Mouse (Mus musculus) lung, postnatal 4 days (tissue): ENCODE measurements around the gene Ctsh.

ENCODE experiments used
- DNase-seq, 2 experiments: peaks; one replicate each; pipeline ENCODE4 v3.0.0; 2021

Gene Ctsh

DNA sequence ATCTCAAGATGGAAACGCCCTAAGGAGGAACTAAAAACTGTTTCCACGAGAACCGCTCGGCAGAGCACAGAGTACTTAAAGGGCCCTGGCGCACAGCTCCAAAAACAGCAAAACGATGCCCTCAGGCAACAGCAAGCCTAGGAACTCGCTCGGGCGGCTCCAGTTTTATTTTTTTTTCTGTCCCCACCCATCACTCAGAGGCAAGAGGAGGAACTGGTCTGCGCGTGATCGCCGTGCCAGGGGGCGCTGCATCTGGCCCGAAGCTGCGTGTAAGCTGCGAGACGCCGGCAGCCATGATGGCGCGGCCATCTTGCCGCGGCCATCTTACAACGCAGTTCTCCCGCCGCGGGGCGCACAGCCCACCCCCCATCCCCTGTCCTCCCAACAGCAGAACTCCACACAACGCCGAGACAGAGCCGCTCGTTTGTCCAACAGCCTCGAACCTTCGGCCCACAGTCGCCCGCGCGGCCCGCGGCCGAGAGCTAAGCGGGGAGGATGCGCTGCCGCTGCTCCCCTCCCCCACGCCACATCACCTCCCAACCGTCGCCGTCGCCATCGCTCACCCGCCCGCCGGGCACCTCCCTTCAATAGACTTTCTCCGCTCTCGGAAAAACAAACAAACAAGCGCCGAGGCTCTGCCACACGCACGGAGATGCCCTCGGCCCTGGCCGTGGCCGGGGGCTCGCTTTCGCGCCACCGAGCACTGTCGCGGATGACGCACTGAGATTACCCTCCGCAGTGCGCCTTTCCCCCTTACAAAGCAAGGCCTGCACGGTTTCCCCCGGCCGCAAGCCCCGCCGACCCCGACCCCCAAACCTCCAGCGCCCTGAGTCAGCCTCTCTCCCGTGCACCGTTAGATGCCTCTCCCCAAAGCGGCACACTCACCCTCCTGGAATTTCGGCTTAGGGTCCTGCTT lies 60.0 kb downstream of the Ctsh start:
- DNase-seq, result peak; percentile 94 to 96

GRCm38 (mm10) chr9:90114567-90115307 lies 60.8 kb downstream of the Ctsh start, which contains the start of gene Morf4l1:
Morf4l1 (minus strand) TSS chr9:90114774.
- peak; percentile 96 to 99 for DNase-seq

DNA sequence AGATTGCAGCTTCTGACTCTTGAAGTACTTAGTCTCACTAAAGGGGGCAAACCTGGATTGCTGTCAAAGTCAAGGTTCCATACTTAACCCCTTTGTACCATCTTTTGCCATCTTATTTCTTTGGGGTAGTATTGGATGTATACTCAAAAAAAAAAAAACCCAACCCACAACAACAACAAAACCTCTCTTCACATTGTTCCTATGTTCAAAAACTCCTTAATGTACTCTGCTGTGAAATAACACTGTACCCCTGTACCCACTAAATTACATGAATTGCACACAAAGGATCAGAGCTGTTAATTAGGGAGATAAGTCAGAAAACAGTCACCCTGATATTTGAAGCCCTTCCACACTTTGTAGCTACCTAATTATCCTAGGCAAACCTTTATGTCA lies 61.4 kb downstream of the Ctsh start:
- no peak for DNase-seq

- DNase-seq, result no peak
Observed at GRCm38 (mm10) chr9:90117234-90117633, 63.3 kb downstream of the Ctsh start.

GRCm38 (mm10) chr9:90122246-90122740 lies 68.3 kb downstream of the Ctsh start:
- no peak for DNase-seq

DNA sequence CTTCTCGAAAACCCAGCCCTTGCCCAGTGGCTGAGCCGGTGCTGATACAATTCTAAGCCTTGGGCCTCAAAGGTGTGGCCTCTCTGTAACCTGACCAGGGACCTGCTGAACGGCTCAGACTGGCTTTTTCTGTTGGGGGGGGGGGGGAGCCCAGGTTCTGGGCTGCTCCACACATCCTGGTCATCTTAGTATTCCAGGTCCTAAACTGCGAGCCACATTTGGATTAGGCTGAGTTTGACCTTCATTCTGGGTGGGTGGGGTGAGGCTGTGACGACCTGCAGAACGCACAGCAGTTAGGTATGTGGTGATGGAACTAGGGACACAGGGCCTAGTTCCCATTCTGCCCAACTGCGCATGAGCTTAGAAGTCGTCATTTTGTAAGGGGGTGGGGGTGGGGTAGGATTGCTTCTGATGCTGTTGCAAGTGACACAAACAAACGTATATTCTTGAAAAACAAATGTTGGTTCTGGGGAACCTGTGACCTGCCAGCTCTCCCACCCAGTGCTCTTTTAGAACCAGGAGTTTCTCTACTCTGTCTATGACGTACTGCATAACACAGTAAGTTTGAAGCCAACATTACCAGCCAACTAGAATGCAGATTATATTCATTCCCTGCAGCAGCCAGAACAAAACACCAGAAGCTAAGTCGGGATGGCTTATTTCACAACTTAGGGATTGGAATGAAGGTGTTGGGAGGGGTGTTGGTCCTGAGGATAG lies 70.4 kb downstream of the Ctsh start:
- DNase-seq, result no peak

DNA sequence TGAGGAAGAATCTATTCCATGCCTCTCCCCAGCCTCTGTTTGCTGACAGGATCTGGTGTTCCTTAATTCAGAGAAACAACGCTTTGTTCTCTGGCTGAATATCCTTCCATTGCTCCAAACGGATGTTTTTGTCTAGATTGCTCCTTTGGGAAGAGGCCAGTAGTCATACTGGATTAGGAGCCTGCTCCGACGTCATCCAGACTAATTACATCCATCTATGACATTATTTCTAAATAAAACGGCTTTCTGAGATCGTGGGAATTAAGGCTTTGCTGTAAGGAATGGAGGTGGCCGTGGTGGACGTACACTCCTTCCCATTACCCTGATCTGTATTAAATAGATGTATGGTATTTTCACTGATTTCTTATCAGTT lies 70.9 kb downstream of the Ctsh start:
- DNase-seq, result peak in 1 of 2 experiments; percentile 24
